Mouse (Mus musculus) embryonic facial prominence, embryonic 10.5 days (tissue): ENCODE data around the gene Tmem123. TPM values are rescaled to one million over a fixed set of nuclear protein-coding genes. Genes with fewer than 3 reads are reported as not detected.

ENCODE experiments used
- DNase-seq: peaks from one replicate; pipeline ENCODE4 v3.0.0-alpha.2; 2017; ENCODE audit warnings: low spot score
- H3K27ac ChIP-seq: fragments of 300-500 bp; sonication (generic); replicated peaks from 2 replicates; pipeline ENCODE4 v1.5.1; 2016; ENCODE audit warnings: mild to moderate bottlenecking
- H3K27me3 ChIP-seq: fragments of 300-500 bp; sonication (generic); replicated peaks from 2 replicates; pipeline ENCODE4 v1.6.1; 2016; ENCODE audit warnings: low read depth, mild to moderate bottlenecking; ENCODE audit not compliant: poor library complexity, severe bottlenecking
- H3K36me3 ChIP-seq: fragments of 300-500 bp; sonication (generic); replicated peaks from 2 replicates; pipeline ENCODE4 v1.6.1; 2016; ENCODE audit warnings: mild to moderate bottlenecking, moderate library complexity
- H3K4me1 ChIP-seq: fragments of 300-500 bp; sonication (generic); 2 replicates; pipeline ENCODE4 v1.6.1; 2016
- H3K4me3 ChIP-seq: fragments of 300-500 bp; sonication (generic); 2 replicates; pipeline ENCODE4 v1.5.1; 2016; ENCODE audit warnings: mild to moderate bottlenecking, moderate library complexity
- H3K9me3 ChIP-seq: fragments of 300-500 bp; sonication (generic); 2 replicates; pipeline ENCODE4 v1.6.1; 2016; ENCODE audit warnings: mild to moderate bottlenecking
- WGBS: fragments of 180-500 bp; shearing (Covaris S2); methylation state at CpG from one replicate; pipeline ENCODE4 v1.1.7; 2016; 5-methylcytosine and 5-hydroxymethylcytosine counted together
- polyA plus RNA-seq: library from polyadenylated mRNA; unstranded; fragments of >200 nt; fragmentation: Nextera tagmentation; extraction: Ambion mirVana; gene quantifications from 2 replicates; pipeline ENCODE4 v1.2.1, GENCODE M21; 2016

Gene Tmem123
- polyA plus RNA-seq, 1 experiment from 2014 or later = 100 TPM

GRCm38 (mm10) chr9:7764463-7764871 is 626 bp downstream of the Tmem123 start:
- Histone ChIP-seq H3K4me1 (peaks cover 33% of the 10 kb centered on the region), H3K36me3 (peaks cover 16% of the 10 kb centered on the region), H3K27me3 (peaks cover 27% of the 10 kb centered on the region), H3K9me3 (peaks cover under 1% of the 10 kb centered on the region; the same call in 1 of the 2 replicates), H3K4me3 (peak overlapping the region; percentile 81), H3K27ac (peak overlapping the region; percentile 92)
- under 1% methylated on average over 14 of the region's 14 CpGs for WGBS
- peak; percentile 67 for DNase-seq

DNA sequence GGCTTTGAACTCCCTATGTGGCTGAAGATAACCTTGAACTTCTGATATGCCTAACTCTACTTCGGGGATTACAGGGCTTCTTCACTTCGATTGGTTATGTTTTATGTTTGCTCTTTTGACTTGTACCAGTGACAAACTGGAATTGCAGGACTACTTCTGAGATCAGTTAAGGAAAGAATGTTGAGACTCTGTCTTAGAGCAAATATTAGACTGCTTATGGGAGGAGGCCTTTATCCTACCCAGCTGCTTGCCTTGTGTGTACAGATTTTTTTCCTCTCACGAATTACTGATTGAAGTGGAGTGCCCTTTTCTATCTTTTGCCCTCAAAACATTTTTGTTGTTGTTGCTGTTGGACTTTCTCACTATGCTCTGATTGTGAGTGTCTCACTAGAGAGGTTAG is 1.4 kb downstream of the Tmem123 start:
- H3K4me1 ChIP-seq = peaks cover 33% of the 10 kb centered on the region
- H3K27me3 ChIP-seq = peaks cover 27% of the 10 kb centered on the region
- DNase-seq = no peak
- H3K4me3 ChIP-seq = peak overlapping the region; percentile 81
- H3K9me3 ChIP-seq = no peaks in the 10 kb centered on the region
- H3K27ac ChIP-seq = no peak overlapping the region
- H3K36me3 ChIP-seq = peaks cover 24% of the 10 kb centered on the region
- WGBS = 80% methylated on average over 3 of the region's 3 CpGs

- peaks cover 18% of the 10 kb centered on the region for H3K27me3 ChIP-seq
- H3K36me3 ChIP-seq = peaks cover 35% of the 10 kb centered on the region
- 71% methylated on average over 3 of the region's 3 CpGs for WGBS
- no peak overlapping the region for H3K4me3 ChIP-seq
- H3K27ac ChIP-seq = no peak overlapping the region
- peaks cover 33% of the 10 kb centered on the region for H3K4me1 ChIP-seq
- no peaks in the 10 kb centered on the region for H3K9me3 ChIP-seq
- DNase-seq = no peak
These were observed 2.7 kb downstream of the Tmem123 start for GRCm38 (mm10) chr9:7766582-7766981.

DNA sequence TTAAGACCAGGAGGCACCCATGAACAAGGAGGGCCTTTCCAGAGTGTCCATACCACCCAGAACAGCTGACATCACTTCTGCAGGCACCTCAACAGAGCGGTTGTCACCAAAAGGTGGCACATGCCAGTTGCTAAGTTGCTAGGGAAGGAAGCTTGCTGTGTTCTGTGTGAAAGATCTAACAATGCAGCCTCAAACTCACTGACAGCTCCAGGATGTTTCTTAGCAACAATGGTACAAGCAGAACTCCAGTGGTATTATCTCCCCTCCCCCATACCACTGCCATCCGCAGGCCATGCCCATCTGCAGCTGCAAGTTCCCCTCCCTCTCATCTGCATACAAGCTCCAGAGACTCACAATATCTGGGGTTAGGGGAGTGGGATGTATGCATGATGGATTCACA is 3.7 kb downstream of the Tmem123 start:
- Histone ChIP-seq H3K27ac (no peak overlapping the region), H3K27me3 (peaks cover 9% of the 10 kb centered on the region), H3K9me3 (no peaks in the 10 kb centered on the region), H3K4me3 (no peak overlapping the region), H3K36me3 (peaks cover 42% of the 10 kb centered on the region), H3K4me1 (peaks cover 34% of the 10 kb centered on the region)
- no peak for DNase-seq
- 42% methylated on average over 2 of the region's 2 CpGs for WGBS

DNA sequence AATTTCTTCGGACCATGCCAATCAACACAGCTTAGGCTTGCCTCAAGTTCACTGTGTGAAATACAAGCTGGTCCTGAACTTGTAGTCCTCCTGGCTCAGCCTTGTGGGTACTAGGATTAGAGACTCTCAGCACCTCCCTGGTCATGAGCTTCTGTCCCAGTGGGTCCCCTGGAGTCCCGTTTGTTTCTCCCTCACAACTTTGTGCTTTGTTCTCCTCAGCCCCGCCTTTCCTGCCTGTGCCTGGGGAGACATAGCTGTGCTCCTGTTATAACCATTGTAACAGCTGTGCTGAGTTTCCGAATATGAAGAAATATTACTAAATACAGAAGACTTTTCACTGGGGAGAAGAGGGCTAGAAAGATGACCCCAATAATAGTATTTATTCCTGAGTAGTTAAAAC is 5.2 kb downstream of the Tmem123 start:
- Histone ChIP-seq H3K27ac (no peak overlapping the region), H3K36me3 (peaks cover 58% of the 10 kb centered on the region), H3K4me1 (peaks cover 32% of the 10 kb centered on the region), H3K4me3 (no peak overlapping the region), H3K27me3 (no peaks in the 10 kb centered on the region), H3K9me3 (no peaks in the 10 kb centered on the region)
- no peak for DNase-seq
- 76% methylated on average over 4 of the region's 4 CpGs for WGBS

DNA sequence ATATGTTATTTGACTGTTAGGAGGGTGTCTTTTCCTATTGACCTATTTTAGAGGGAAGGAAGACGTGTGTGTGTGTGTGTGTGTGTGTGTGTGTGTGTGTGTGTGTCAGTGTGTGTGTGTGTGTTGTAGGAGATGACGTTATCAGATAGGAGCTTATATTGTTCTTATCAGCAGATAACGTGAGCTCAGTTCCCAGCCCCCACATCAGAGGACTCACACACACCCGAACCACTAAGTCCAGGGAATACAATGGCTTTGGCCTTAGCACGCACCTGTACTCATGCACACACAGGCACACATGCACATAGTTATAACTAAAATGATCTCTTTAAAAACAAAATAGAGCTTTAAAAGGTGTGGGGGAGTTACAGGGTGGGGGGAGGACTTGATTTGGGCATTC is 5.7 kb downstream of the Tmem123 start:
- H3K9me3 ChIP-seq = no peaks in the 10 kb centered on the region
- H3K4me3 ChIP-seq = no peak overlapping the region
- no peak for DNase-seq
- H3K27me3 ChIP-seq = no peaks in the 10 kb centered on the region
- peaks cover 32% of the 10 kb centered on the region for H3K4me1 ChIP-seq
- 88% methylated on average over 5 of the region's 5 CpGs for WGBS
- no peak overlapping the region for H3K27ac ChIP-seq
- H3K36me3 ChIP-seq = peaks cover 61% of the 10 kb centered on the region

- 93% methylated on average over 2 of the region's 2 CpGs for WGBS
- Histone ChIP-seq H3K4me1 (peaks cover 9% of the 10 kb centered on the region), H3K4me3 (no peak overlapping the region), H3K36me3 (peaks cover 68% of the 10 kb centered on the region), H3K9me3 (no peaks in the 10 kb centered on the region), H3K27me3 (no peaks in the 10 kb centered on the region), H3K27ac (no peak overlapping the region)
- no peak for DNase-seq
These were observed 8.5 kb downstream of the Tmem123 start for GRCm38 (mm10) chr9:7772361-7772760.

DNA sequence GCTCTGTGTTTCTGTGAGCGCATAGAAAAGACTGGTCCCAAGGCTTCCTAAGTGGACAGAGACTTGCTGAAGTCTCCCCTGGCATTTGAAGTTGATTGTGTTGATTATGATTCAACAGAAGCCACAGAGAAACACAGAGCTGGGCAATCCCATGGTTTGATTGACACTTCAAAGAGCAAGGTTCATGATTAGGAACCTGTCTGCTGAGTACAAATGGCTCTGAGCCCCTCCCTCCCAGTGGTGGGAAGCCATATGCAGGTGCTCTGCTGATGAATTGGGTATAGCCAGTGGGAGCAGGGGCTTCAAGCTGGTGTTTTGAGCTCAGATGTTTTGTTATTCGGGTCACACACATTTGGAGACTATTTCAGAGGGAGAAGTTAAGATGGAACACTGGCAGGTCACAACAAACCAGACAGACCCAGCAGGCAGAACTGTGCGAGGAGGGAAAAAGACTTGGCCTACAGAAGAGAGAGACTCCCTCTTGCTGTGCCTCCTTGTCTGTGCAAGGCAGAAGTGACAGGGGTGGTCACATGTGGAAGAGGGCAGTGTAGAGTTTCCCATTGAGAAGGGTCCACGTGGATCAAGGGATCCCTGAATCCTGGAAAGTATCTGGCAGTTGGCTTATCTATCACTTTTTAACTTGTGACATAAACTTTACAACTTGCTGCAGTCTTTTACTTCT is 9.1 kb downstream of the Tmem123 start:
- Histone ChIP-seq H3K9me3 (no peaks in the 10 kb centered on the region), H3K4me3 (no peak overlapping the region), H3K27me3 (no peaks in the 10 kb centered on the region), H3K4me1 (peaks cover 3% of the 10 kb centered on the region), H3K27ac (no peak overlapping the region), H3K36me3 (peaks cover 70% of the 10 kb centered on the region)
- DNase-seq = no peak
- WGBS = 75% methylated on average over 4 of the region's 4 CpGs

DNA sequence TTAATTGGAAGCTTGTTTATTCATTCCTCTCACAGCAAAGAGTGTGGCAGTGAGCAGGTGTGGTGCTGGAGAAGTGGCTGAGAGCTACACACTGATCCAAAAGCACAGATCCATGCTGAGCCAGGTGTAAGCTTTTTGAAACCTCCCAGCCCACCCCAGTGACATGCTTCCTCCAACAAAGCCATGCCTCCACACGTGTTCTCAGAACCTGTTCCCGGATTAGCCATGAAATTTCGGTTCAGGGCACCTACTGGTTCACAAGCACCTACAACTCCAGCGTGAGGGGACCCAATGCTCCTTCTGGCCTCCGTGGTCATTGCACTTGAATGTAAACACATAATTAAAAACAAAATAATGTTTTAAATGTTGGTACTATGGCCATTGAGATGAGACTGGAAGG is 9.8 kb downstream of the Tmem123 start:
- Histone ChIP-seq H3K9me3 (no peaks in the 10 kb centered on the region), H3K27ac (no peak overlapping the region), H3K4me3 (no peak overlapping the region), H3K4me1 (peaks cover 6% of the 10 kb centered on the region), H3K27me3 (no peaks in the 10 kb centered on the region), H3K36me3 (peaks cover 66% of the 10 kb centered on the region)
- no peak for DNase-seq
- WGBS = 95% methylated on average over 5 of the region's 5 CpGs

DNA sequence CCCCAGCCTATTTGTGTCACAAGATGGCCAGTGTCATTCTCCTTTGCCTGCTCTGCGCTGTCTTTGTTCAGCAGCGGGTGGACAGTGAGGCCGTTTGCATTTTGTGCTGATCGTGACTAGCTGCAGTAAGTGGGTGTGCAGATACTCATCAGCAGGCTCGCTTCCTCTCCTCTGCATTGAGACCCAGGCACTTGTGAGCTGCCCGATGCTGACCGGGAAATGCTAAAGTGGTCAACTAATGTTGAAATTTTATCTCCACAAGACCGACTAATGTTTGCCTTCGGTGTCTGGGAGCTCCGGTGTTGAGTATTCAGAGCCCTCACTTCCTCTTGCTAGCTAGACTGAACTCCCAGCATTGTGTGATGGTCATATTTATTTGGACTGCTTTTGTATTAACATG is 10.7 kb downstream of the Tmem123 start:
- H3K27me3 ChIP-seq = no peaks in the 10 kb centered on the region
- H3K4me3 ChIP-seq = no peak overlapping the region
- peaks cover 9% of the 10 kb centered on the region for H3K4me1 ChIP-seq
- H3K27ac ChIP-seq = no peak overlapping the region
- H3K9me3 ChIP-seq = no peaks in the 10 kb centered on the region
- peaks cover 65% of the 10 kb centered on the region for H3K36me3 ChIP-seq
- WGBS = 95% methylated on average over 10 of the region's 10 CpGs
- DNase-seq = no peak

- Histone ChIP-seq H3K36me3 (peaks cover 60% of the 10 kb centered on the region), H3K9me3 (no peaks in the 10 kb centered on the region), H3K4me1 (peaks cover 9% of the 10 kb centered on the region), H3K4me3 (no peak overlapping the region), H3K27me3 (no peaks in the 10 kb centered on the region), H3K27ac (no peak overlapping the region)
- no peak for DNase-seq
- 92% methylated on average over 2 of the region's 2 CpGs for WGBS
These were observed 11.2 kb downstream of the Tmem123 start for GRCm38 (mm10) chr9:7775011-7775410.

- no peak for DNase-seq
- Histone ChIP-seq H3K4me3 (no peak overlapping the region), H3K9me3 (no peaks in the 10 kb centered on the region), H3K27me3 (no peaks in the 10 kb centered on the region), H3K36me3 (peaks cover 57% of the 10 kb centered on the region), H3K27ac (no peak overlapping the region), H3K4me1 (peaks cover 9% of the 10 kb centered on the region)
- WGBS = 82% methylated on average over 3 of the region's 3 CpGs
These were observed 12.1 kb downstream of the Tmem123 start for GRCm38 (mm10) chr9:7775986-7776385.

DNA sequence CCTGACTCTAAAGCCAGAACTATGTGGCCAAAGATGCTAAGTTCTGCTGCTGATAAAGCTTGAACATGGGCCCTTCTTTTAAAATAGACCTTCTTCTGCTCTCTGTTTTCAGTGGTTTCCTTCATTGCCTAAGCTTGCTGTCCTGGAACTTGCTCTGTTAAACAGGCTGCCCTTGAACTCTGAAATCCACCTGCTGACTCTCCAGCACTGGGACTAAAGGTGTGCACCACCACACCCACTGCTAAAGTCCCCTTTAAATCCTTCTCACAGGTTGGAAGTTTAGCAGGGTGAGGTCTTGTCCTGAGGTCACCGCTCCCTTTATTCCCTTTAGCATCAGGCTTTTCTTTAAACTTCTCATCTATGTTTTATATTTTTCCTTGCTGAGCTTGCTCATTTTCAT is 13.1 kb downstream of the Tmem123 start:
- WGBS = 93% methylated on average over 1 of the region's 1 CpGs
- no peak for DNase-seq
- H3K4me1 ChIP-seq = peaks cover 9% of the 10 kb centered on the region
- no peak overlapping the region for H3K27ac ChIP-seq
- H3K9me3 ChIP-seq = no peaks in the 10 kb centered on the region
- H3K4me3 ChIP-seq = no peak overlapping the region
- H3K36me3 ChIP-seq = peaks cover 62% of the 10 kb centered on the region
- H3K27me3 ChIP-seq = no peaks in the 10 kb centered on the region
